Mouse (Mus musculus) forebrain, embryonic 13.5 days (tissue): Measurements from ENCODE around the gene Ly6g6d. TPM values are rescaled to one million over a fixed set of nuclear protein-coding genes. Genes with fewer than 3 reads are reported as not detected.
A peak's percentile ranks its signal among the peaks of the same experiment; 100 is the strongest.
"Not testable (repeated sequence)": the region's sequence is repeated elsewhere in the genome, so short reads cannot be mapped to it uniquely, and the experiment has no call there.

Experiments used
- ATAC-seq: fragments of 200-750 bp; cut with Nextera tagmentation; 2 replicates; pipeline ENCODE4 v1.8.0; 2017
- H3K27ac ChIP-seq: fragments of 300-500 bp; sonication (generic); 2 replicates; pipeline ENCODE4 v1.5.1; 2015; ENCODE audit warnings: inconsistent platforms, mild to moderate bottlenecking, moderate library complexity
- H3K27me3 ChIP-seq: fragments of 300-500 bp; sonication (generic); 2 replicates; pipeline ENCODE4 v1.6.1; 2015; ENCODE audit warnings: mild to moderate bottlenecking, inconsistent platforms
- H3K36me3 ChIP-seq: fragments of 300-500 bp; sonication (generic); 2 replicates; pipeline ENCODE4 v1.6.1; 2015; ENCODE audit warnings: mild to moderate bottlenecking, inconsistent platforms; ENCODE audit not compliant: poor library complexity, severe bottlenecking
- H3K4me1 ChIP-seq: fragments of 300-500 bp; sonication (generic); 2 replicates; pipeline ENCODE4 v1.6.1; 2015; ENCODE audit warnings: inconsistent platforms
- H3K4me2 ChIP-seq: fragments of 300-500 bp; sonication (generic); 2 replicates; pipeline ENCODE4 v1.6.1; 2015; ENCODE audit warnings: inconsistent platforms, mild to moderate bottlenecking, moderate library complexity
- H3K4me3 ChIP-seq: fragments of 300-500 bp; sonication (generic); 2 replicates; pipeline ENCODE4 v1.5.1; 2015; ENCODE audit warnings: mild to moderate bottlenecking, inconsistent platforms
- H3K9ac ChIP-seq: fragments of 300-500 bp; sonication (generic); 2 replicates; pipeline ENCODE4 v1.6.1; 2015; ENCODE audit warnings: mild to moderate bottlenecking, inconsistent platforms
- H3K9me3 ChIP-seq: fragments of 300-500 bp; sonication (generic); replicated peaks from 2 replicates; pipeline ENCODE4 v1.6.1; 2016; ENCODE audit warnings: inconsistent platforms
- WGBS: fragments of 180-500 bp; shearing (Covaris S2); methylation state at CpG from one replicate; pipeline ENCODE4 v1.1.7; 2015; 5-methylcytosine and 5-hydroxymethylcytosine counted together
- polyA plus RNA-seq: library from polyadenylated mRNA; unstranded; fragments of >200 nt; fragmentation: Nextera tagmentation; extraction: Ambion mirVana; gene quantifications from 2 replicates; pipeline ENCODE4 v1.2.1, GENCODE M21; 2015

Gene Ly6g6d
- polyA plus RNA-seq = 0.58 and 0.81 TPM in 2 replicates

DNA sequence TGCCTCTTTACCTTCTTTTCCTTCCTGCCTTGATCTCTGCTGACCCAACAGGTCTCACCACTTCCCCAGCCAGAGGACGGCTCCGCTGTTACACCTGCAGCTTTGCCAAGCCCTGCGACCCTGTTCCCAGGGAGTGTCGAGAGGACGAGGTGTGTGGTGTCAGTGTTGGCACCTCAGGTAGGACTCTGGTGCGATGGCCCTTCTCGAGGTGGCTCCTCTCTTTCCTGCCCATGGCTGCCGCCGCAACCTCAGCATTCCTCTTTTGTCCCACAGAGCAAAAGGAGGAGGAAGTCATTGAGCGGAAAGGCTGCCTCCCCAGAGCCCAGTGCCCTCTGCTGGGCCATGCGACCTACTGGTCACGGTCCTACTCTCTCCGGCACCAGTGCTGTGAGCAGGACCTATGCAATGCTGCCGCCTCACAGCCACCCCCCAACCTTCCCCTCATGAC, at the start of gene Ly6g6d:
Gene Ly6g6d, minus strand, starts transcription at position 280 of the 448 bp plus-strand sequence.
- peak within 1 kb of the TSS; percentile 43 for H3K9ac ChIP-seq
- H3K27me3 ChIP-seq = no peaks in the 10 kb centered on the region
- peak within 1 kb of the TSS; percentile 44; the same call in 1 of the 2 replicates for H3K27ac ChIP-seq
- H3K4me1 ChIP-seq = peaks cover 23% of the 10 kb centered on the region
- peak; percentile 50; the same call in 1 of the 2 replicates for ATAC-seq
- H3K4me2 ChIP-seq = peak within 1 kb of the TSS; percentile 46
- peak within 1 kb of the TSS; percentile 16 for H3K4me3 ChIP-seq
- H3K9me3 ChIP-seq = no peaks in the 10 kb centered on the region
- 13% methylated on average over 14 of the region's 14 CpGs for WGBS
- no peaks in the 10 kb centered on the region for H3K36me3 ChIP-seq

DNA sequence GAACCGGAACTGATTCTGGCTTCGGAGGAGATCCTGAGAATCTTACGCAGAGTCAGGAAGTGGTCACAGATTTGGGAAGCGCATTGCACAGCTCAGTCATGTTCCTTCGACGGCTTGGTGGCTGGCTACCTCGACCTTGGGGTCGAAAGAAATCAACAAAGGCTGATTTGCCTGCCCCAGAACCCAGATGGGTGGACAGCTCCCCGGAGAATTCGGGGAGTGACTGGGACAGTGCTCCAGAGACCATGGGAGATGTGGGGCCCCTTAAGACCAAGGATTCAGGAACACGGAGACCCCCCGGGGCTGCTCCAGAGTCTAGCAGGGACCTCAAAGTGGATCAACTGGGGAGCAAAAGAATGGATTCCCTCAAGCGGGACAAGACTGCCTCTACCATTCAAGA, 49.2 kb upstream of the Ly6g6d start:
- ATAC-seq = no peak
- no peaks in the 10 kb centered on the region for H3K27me3 ChIP-seq
- H3K4me2 ChIP-seq = peak overlapping the region; percentile 86
- peak overlapping the region; percentile 68 for H3K4me3 ChIP-seq
- H3K9me3 ChIP-seq = no peaks in the 10 kb centered on the region
- no peak overlapping the region for H3K27ac ChIP-seq
- WGBS = 75% methylated on average over 13 of the region's 13 CpGs
- peak overlapping the region; percentile 87 for H3K9ac ChIP-seq
- H3K4me1 ChIP-seq = peaks cover 38% of the 10 kb centered on the region
- H3K36me3 ChIP-seq = peaks cover 36% of the 10 kb centered on the region

DNA sequence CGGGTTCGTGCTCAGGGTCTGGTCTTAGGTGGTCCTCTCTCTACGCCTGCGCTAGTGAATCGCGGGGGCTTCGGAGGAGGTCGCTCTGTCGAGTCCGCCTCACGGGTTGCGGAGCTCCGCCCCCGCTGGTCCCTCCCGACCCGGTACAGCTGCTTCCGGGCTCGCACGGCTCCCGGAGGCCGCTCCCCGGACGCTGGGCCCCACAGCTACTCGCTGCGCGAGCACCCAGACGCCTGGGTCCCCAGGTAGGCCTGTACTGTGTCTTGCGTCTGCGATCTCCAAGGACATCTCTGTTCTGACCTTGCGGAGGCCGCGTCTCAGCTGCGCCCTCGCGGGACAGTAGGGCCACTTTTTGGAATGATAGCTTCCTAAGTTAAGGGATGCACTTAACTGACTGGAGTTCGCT, 48.3 kb upstream of the Ly6g6d start, which contains the start of gene D17H6S53E:
Gene D17H6S53E, plus strand, starts transcription at position 168 of the 406 bp plus-strand sequence.
- H3K27ac ChIP-seq = peak within 1 kb of the TSS; percentile 72
- peaks cover 38% of the 10 kb centered on the region for H3K4me1 ChIP-seq
- H3K4me2 ChIP-seq = peak within 1 kb of the TSS; percentile 86
- peak within 1 kb of the TSS; percentile 87 for H3K9ac ChIP-seq
- H3K9me3 ChIP-seq = no peaks in the 10 kb centered on the region
- peaks cover 36% of the 10 kb centered on the region for H3K36me3 ChIP-seq
- H3K27me3 ChIP-seq = no peaks in the 10 kb centered on the region
- WGBS = under 1% methylated on average over 36 of the region's 36 CpGs
- H3K4me3 ChIP-seq = peak within 1 kb of the TSS; percentile 68
- peak; percentile 44 for ATAC-seq

DNA sequence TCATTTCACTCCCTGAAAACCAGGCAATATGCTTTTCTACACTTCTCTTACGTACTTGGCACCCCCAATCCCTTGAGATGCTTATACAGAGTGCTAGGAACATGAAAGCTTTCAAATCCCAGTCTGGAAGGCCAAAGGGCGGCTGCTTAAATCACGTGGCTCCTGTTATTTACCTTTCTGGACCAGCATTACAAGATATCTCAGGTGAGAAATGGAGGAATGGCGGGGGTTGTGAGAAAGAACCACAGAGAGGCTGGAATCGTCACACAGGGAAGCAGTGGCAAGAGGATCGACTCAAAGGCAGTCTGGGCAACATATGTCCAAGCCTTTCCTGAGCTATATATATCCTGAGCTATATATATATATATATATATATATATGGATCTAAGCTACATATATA, 47.7 kb upstream of the Ly6g6d start:
- 34% methylated on average over 6 of the region's 6 CpGs for WGBS
- no peak for ATAC-seq
- Histone ChIP-seq H3K9me3 (no peaks in the 10 kb centered on the region), H3K36me3 (peaks cover 36% of the 10 kb centered on the region), H3K9ac (peak overlapping the region; percentile 87), H3K4me2 (peak overlapping the region; percentile 86), H3K4me1 (peaks cover 39% of the 10 kb centered on the region), H3K27ac (peak overlapping the region; percentile 72; the same call in 1 of the 2 replicates), H3K27me3 (no peaks in the 10 kb centered on the region), H3K4me3 (peak overlapping the region; percentile 68)

DNA sequence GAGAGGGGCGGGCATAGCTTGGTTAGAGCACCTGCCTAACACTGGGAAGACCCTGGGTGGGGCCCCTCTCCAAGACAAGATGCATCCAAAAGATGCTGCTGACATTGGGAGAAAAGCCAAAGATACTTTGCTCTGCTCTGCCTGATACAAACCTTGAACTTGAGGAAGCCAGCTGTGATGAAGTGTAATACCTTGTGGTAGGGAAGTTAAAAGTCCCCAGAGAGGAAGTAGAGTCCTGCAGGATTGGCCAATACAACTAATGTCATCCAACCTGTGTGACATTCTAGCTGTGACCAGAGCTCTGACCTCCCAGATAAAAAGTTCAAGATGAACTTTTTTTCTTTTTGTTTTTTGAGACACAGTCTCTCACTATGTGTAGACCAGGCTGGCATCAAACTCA, 47.2 kb upstream of the Ly6g6d start:
- Histone ChIP-seq H3K27me3 (no peaks in the 10 kb centered on the region), H3K9ac (0 out of 2 replicates have a peak overlapping the region, but pooled peaks have one; percentile 87), H3K4me2 (0 out of 2 replicates have a peak overlapping the region, but pooled peaks have one; percentile 86), H3K9me3 (no peaks in the 10 kb centered on the region), H3K4me1 (peaks cover 44% of the 10 kb centered on the region), H3K36me3 (peaks cover 36% of the 10 kb centered on the region), H3K27ac (no peak overlapping the region), H3K4me3 (0 out of 2 replicates have a peak overlapping the region, but pooled peaks have one; percentile 68)
- ATAC-seq = no peak
- 100% methylated on average over 1 of the region's 1 CpGs for WGBS

DNA sequence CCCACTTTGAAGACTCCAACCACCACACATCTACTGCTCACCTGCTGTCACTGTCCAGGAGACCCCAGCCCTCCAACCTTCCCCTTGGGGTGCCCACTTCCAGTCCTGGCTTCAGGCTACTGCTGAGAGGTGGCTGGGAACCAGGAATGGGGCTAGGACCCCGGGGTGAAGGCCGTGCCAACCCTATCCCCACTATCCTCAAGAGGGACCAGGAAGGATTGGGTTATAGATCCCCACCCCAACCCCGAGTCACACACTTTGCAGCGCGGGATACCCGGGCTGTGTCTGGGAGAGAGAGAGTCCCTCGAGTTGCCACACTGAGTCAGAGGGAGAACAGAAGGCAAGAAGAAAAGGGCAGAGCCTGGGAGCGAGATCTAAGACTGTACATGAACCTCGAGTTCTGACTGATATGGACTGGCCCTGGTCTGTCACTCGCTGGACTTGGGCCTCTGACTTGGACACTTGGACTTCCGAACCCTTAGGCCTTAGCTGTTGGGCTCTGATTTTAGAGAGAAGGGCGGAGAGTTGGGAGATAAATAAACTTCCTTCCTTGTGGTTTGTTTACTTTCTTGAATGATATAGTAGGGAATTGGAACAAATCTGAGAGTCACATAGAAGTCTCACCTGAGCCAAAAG, 46.5 kb upstream of the Ly6g6d start:
- H3K27me3 ChIP-seq, ATAC-seq, H3K9ac ChIP-seq, H3K4me3 ChIP-seq, H3K27ac ChIP-seq, H3K4me2 ChIP-seq, H3K9me3 ChIP-seq: not testable (repeated sequence)
- Histone ChIP-seq H3K36me3 (peaks cover 36% of the 10 kb centered on the region), H3K4me1 (peaks cover 50% of the 10 kb centered on the region)
- WGBS = 97% methylated on average over 12 of the region's 12 CpGs

DNA sequence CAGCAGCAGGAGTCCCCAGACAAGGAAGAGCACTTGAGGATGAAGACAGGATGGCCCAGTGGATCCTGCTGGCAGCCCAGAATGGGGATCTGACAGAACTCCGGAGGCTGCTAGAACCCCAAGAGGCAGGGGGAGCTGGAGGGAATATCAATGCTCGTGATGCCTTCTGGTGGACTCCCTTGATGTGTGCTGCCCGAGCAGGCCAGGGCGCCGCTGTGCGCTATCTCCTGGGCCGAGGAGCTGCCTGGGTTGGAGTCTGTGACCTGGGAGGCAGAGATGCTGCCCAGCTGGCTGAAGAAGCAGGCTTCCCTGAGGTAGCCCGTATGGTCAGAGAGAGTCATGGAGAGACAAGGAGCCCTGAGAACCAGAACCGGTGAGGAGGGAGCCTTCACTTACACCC, 45.4 kb upstream of the Ly6g6d start:
- not testable (repeated sequence) for ATAC-seq, H3K9ac ChIP-seq, H3K4me3 ChIP-seq, H3K27ac ChIP-seq, H3K27me3 ChIP-seq, H3K4me2 ChIP-seq, H3K9me3 ChIP-seq
- WGBS = 92% methylated on average over 9 of the region's 9 CpGs
- Histone ChIP-seq H3K4me1 (peaks cover 50% of the 10 kb centered on the region), H3K36me3 (peaks cover 39% of the 10 kb centered on the region)

DNA sequence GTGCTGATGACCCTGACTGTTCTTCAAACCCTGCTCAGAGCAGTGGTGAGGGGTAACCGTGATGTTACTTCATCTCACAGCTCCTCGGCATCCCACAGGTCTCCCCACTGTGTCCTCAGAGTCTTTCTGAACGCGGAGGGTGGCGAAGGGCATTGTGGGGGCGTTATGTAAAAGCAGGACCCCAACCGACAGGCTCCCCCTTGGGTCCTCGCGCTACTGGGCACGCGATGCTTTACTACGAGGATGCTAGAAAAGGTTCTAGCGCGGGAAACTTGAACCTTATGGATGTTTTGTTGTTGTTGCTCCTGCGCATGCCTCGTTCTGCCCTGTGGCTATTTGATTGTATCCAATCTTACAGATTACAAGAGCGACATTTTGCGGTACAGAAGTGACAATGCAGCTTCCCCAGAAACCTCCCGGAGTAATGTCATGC, 44.0 kb upstream of the Ly6g6d start, which contains the start of gene Csnk2b:
Gene Csnk2b, minus strand, starts transcription at position 183 of the 433 bp plus-strand sequence.
- under 1% methylated on average over 19 of the region's 19 CpGs for WGBS
- peak; percentile 7; the same call in 1 of the 2 replicates for ATAC-seq
- H3K9me3 ChIP-seq = no peaks in the 10 kb centered on the region
- no peaks in the 10 kb centered on the region for H3K27me3 ChIP-seq
- peak within 1 kb of the TSS; percentile 90 for H3K27ac ChIP-seq
- H3K36me3 ChIP-seq = peaks cover 44% of the 10 kb centered on the region
- H3K4me1 ChIP-seq = peaks cover 41% of the 10 kb centered on the region
- H3K9ac ChIP-seq = peak within 1 kb of the TSS; percentile 90
- H3K4me2 ChIP-seq = peak within 1 kb of the TSS; percentile 94
- H3K4me3 ChIP-seq = peak within 1 kb of the TSS; percentile 88

DNA sequence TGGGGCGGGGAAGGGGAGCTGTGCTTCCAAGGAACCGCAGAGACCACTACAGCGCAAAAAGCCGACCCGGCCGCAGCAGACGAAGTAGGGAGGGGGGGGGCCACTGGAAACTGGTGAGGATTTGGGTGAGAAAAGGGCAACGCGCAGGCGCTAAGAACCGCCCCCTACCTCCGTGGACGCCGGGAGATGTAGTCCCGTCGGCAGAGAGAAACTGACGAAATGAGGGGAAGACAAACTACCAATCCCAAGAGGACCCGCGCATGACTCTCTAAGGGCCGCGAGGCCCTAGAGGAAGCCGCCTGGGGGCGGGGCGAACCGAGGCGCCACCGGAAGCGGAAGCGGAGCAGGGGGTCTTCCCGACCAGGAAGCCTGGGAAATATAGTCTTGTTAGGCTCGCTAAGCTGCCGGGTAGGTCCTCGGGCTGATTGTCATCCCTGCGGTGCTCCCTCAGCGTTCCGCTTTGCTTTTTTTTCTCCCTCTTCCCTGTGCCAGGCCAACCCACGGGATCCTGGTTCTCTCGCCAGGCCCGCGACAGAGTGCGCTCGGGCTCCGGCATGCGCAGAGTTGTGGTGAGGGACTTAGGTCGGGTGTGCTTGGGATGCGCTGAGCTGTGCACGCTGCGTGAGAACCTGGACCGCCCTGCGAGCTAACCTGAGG, 43.4 kb upstream of the Ly6g6d start, which contains the start of gene Gpank1:
Gene Gpank1, plus strand, starts transcription at position 313 of the 657 bp plus-strand sequence.
- Histone ChIP-seq H3K36me3 (peaks cover 49% of the 10 kb centered on the region), H3K27me3 (no peaks in the 10 kb centered on the region), H3K9me3 (no peaks in the 10 kb centered on the region), H3K27ac (peak within 1 kb of the TSS; percentile 90), H3K4me3 (peak within 1 kb of the TSS; percentile 88), H3K4me1 (peaks cover 35% of the 10 kb centered on the region), H3K9ac (peak within 1 kb of the TSS; percentile 90), H3K4me2 (peak within 1 kb of the TSS; percentile 94)
- peak; percentile 97 for ATAC-seq
- under 1% methylated on average over 50 of the region's 50 CpGs for WGBS

DNA sequence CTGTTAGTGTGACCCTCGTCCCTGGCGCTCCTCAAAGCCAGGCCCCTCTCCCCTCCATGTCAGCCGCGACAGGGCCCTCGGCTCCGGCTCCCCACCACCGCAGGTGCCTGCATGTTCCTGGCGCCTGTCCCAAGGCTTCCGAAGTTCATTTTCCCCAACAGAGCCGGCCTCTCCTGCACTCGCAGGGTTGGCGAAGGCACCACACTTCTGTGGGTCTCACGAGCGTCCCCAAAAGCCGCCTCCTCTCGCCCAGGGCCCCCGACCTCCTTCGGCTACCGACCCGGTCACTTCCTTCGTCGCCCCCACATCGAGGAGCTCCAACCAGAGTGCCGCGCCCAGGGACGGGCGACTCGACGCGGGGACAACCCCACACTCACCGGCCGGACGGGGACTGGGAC, 42.9 kb upstream of the Ly6g6d start:
- ATAC-seq = no peak
- WGBS = 1% methylated on average over 33 of the region's 33 CpGs

DNA sequence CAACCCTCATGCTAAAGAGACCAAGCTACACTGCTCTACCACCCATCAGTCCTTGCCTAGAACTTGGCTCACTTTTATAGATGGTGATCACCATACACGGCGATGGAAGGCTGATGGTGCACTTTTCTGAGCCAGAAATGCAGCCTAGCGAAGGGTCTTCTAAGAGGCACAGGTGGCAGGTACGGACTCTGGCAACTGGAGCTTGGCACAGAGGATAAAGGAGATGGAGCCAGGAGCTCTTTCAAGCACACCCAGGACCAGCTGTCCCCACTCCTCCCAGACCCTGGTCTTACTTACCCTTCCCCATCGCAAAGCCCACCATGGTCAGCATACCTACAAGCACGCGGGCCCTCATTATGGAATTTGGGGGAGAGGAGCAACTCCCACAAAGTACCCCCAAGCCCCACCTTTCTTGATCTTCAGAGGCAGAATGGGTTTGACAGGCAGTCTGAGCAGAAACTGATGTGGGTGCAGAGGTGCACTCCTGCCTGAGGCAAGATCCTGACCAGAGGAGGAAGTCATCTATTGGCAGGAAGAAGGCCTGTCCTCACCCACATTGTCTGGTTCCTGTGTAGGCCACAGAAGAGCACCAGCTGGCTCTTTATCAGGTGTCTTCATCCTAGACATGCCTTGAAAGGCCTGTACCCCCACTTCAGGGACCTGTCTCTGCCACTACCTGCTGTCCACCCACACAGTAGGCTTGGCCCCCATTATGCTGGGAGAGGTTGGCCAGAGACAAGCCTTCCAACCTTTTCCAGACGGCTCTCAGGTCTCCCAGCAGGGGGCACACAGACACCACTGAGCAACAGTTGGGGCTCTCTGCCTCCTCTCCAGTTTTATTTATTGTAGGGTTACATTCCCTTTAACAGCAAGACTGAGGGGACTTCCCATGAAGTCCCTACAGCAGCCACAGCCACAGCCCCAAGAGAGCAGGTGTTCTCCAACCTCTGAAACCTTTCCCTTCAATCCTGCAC, 37.5 kb upstream of the Ly6g6d start, which contains the start of gene Ly6g5b:
Gene Ly6g5b, minus strand, starts transcription at position 383 of the 974 bp plus-strand sequence.
- Histone ChIP-seq H3K9ac (no peak within 1 kb of the TSS; the same call in 1 of the 2 replicates), H3K4me3 (no peak within 1 kb of the TSS), H3K4me2 (no peak within 1 kb of the TSS), H3K4me1 (peaks cover 9% of the 10 kb centered on the region), H3K27me3 (no peaks in the 10 kb centered on the region), H3K27ac (no peak within 1 kb of the TSS), H3K9me3 (no peaks in the 10 kb centered on the region), H3K36me3 (peaks cover 52% of the 10 kb centered on the region)
- 85% methylated on average over 8 of the region's 8 CpGs for WGBS
- ATAC-seq = no peak

More for the DNA sequence above, 42.9 kb upstream of the Ly6g6d start:
- Histone ChIP-seq H3K36me3 (peaks cover 54% of the 10 kb centered on the region), H3K4me2 (peak overlapping the region; percentile 94), H3K4me1 (peaks cover 29% of the 10 kb centered on the region), H3K27me3 (no peaks in the 10 kb centered on the region), H3K9me3 (no peaks in the 10 kb centered on the region), H3K27ac (peak overlapping the region; percentile 15; the same call in 1 of the 2 replicates), H3K4me3 (peak overlapping the region; percentile 88), H3K9ac (peak overlapping the region; percentile 90)
